Mouse (Mus musculus) heart, embryonic 15.5 days (tissue): Measurements from ENCODE around the gene Eif3a. TPM values are rescaled to one million over a fixed set of nuclear protein-coding genes. Genes with fewer than 3 reads are reported as not detected.
A peak's percentile ranks its signal among the peaks of the same experiment; 100 is the strongest.

ENCODE experiments used
- ATAC-seq: fragments of 200-750 bp; cut with Nextera tagmentation; replicated peaks from 2 replicates; pipeline ENCODE4 v1.8.0; 2017; ENCODE audit warnings: low read depth, moderate TSS enrichment; ENCODE audit not compliant: insufficient number of reproducible peaks, insufficient read depth, low FRiP score
- H3K27ac ChIP-seq: fragments of 300-500 bp; sonication (generic); 2 replicates; pipeline ENCODE4 v1.5.1; 2015; ENCODE audit warnings: mild to moderate bottlenecking, inconsistent platforms
- H3K27me3 ChIP-seq: fragments of 300-500 bp; sonication (generic); 2 replicates; pipeline ENCODE4 v1.6.1; 2015; ENCODE audit warnings: inconsistent platforms
- H3K36me3 ChIP-seq: fragments of 300-500 bp; sonication (generic); 2 replicates; pipeline ENCODE4 v1.6.1; 2015; ENCODE audit warnings: mild to moderate bottlenecking, inconsistent platforms
- H3K4me1 ChIP-seq: fragments of 300-500 bp; sonication (generic); replicated peaks from 2 replicates; pipeline ENCODE4 v1.6.1; 2015; ENCODE audit warnings: inconsistent platforms
- H3K4me2 ChIP-seq: fragments of 300-500 bp; sonication (generic); 2 replicates; pipeline ENCODE4 v1.6.1; 2015; ENCODE audit warnings: inconsistent platforms, mild to moderate bottlenecking, moderate library complexity
- H3K4me3 ChIP-seq: fragments of 300-500 bp; sonication (generic); 2 replicates; pipeline ENCODE4 v1.5.1; 2015; ENCODE audit warnings: mild to moderate bottlenecking, inconsistent platforms
- H3K9ac ChIP-seq: fragments of 300-500 bp; sonication (generic); 2 replicates; pipeline ENCODE4 v1.6.1; 2015; ENCODE audit warnings: mild to moderate bottlenecking, inconsistent platforms
- H3K9me3 ChIP-seq: fragments of 300-500 bp; sonication (generic); replicated peaks from 2 replicates; pipeline ENCODE4 v1.6.1; 2016; ENCODE audit warnings: inconsistent platforms
- WGBS: fragments of 180-500 bp; shearing (Covaris S2); methylation state at CpG from one replicate; pipeline ENCODE4 v1.1.7; 2015; ENCODE audit warnings: mixed read lengths; 5-methylcytosine and 5-hydroxymethylcytosine counted together
- polyA plus RNA-seq: library from polyadenylated mRNA; unstranded; fragments of >200 nt; fragmentation: Nextera tagmentation; extraction: Ambion mirVana; gene quantifications from 2 replicates; pipeline ENCODE4 v1.2.1, GENCODE M21; 2015

Gene Eif3a
- polyA plus RNA-seq, 1 experiment from 2014 or later = 95.0 TPM

GRCm38 (mm10) chr19:60793170-60793707, 2.8 kb upstream of the Eif3a start:
- H3K27me3 ChIP-seq = no peaks in the 10 kb centered on the region
- H3K27ac ChIP-seq = no peak overlapping the region
- no peak overlapping the region for H3K4me2 ChIP-seq
- no peak overlapping the region for H3K4me3 ChIP-seq
- no peak overlapping the region for H3K9ac ChIP-seq
- 66% methylated on average over 2 of the region's 2 CpGs for WGBS
- H3K36me3 ChIP-seq = no peaks in the 10 kb centered on the region
- ATAC-seq = no peak
- H3K9me3 ChIP-seq = no peaks in the 10 kb centered on the region
- H3K4me1 ChIP-seq = peaks cover 7% of the 10 kb centered on the region

GRCm38 (mm10) chr19:60791164-60791563, 706 bp upstream of the Eif3a start:
- no peaks in the 10 kb centered on the region for H3K36me3 ChIP-seq
- ATAC-seq = no peak
- H3K27ac ChIP-seq = peak overlapping the region; percentile 97
- peak overlapping the region; percentile 98 for H3K4me3 ChIP-seq
- H3K27me3 ChIP-seq = no peaks in the 10 kb centered on the region
- 13% methylated on average over 9 of the region's 9 CpGs for WGBS
- peaks cover 20% of the 10 kb centered on the region for H3K4me1 ChIP-seq
- H3K9me3 ChIP-seq = no peaks in the 10 kb centered on the region
- H3K4me2 ChIP-seq = peak overlapping the region; percentile 57
- H3K9ac ChIP-seq = peak overlapping the region; percentile 99

- Histone ChIP-seq H3K9me3 (no peaks in the 10 kb centered on the region), H3K27me3 (no peaks in the 10 kb centered on the region), H3K4me3 (peak overlapping the region; percentile 98), H3K27ac (peak overlapping the region; percentile 97), H3K4me2 (peak overlapping the region; percentile 57), H3K9ac (peak overlapping the region; percentile 99), H3K4me1 (peaks cover 23% of the 10 kb centered on the region), H3K36me3 (no peaks in the 10 kb centered on the region)
- WGBS = 0% methylated on average over 56 of the region's 60 CpGs
- ATAC-seq = peak; percentile 60
Measured at GRCm38 (mm10) chr19:60789919-60790506, 445 bp downstream of the Eif3a start.

GRCm38 (mm10) chr19:60789452-60789851, 1.0 kb downstream of the Eif3a start:
- Histone ChIP-seq H3K27me3 (no peaks in the 10 kb centered on the region), H3K9ac (peak overlapping the region; percentile 99), H3K36me3 (no peaks in the 10 kb centered on the region), H3K27ac (peak overlapping the region; percentile 97), H3K4me2 (peak overlapping the region; percentile 57), H3K4me1 (peaks cover 23% of the 10 kb centered on the region), H3K4me3 (peak overlapping the region; percentile 98), H3K9me3 (no peaks in the 10 kb centered on the region)
- WGBS = 2% methylated on average over 7 of the region's 7 CpGs
- no peak for ATAC-seq

- no peak for ATAC-seq
- peak overlapping the region; percentile 36 for H3K4me3 ChIP-seq
- peaks cover 23% of the 10 kb centered on the region for H3K4me1 ChIP-seq
- no peaks in the 10 kb centered on the region for H3K27me3 ChIP-seq
- H3K9me3 ChIP-seq = no peaks in the 10 kb centered on the region
- peak overlapping the region; percentile 57 for H3K4me2 ChIP-seq
- H3K27ac ChIP-seq = no peak overlapping the region
- peak overlapping the region; percentile 39; the same call in 1 of the 2 replicates for H3K9ac ChIP-seq
- H3K36me3 ChIP-seq = no peaks in the 10 kb centered on the region
- 33% methylated on average over 6 of the region's 6 CpGs for WGBS
Measured at GRCm38 (mm10) chr19:60788214-60788960, 2.1 kb downstream of the Eif3a start.

- Histone ChIP-seq H3K9ac (no peak overlapping the region), H3K27me3 (no peaks in the 10 kb centered on the region), H3K36me3 (no peaks in the 10 kb centered on the region), H3K4me1 (peaks cover 26% of the 10 kb centered on the region), H3K4me2 (peak overlapping the region; percentile 43), H3K9me3 (no peaks in the 10 kb centered on the region), H3K4me3 (no peak overlapping the region), H3K27ac (no peak overlapping the region)
- ATAC-seq = no peak
- 45% methylated on average over 2 of the region's 2 CpGs for WGBS
Measured at GRCm38 (mm10) chr19:60787465-60788150, 2.9 kb downstream of the Eif3a start.

GRCm38 (mm10) chr19:60784712-60785111, 5.7 kb downstream of the Eif3a start:
- no peak for ATAC-seq
- Histone ChIP-seq H3K27me3 (no peaks in the 10 kb centered on the region), H3K4me1 (peaks cover 23% of the 10 kb centered on the region), H3K36me3 (peaks cover 15% of the 10 kb centered on the region), H3K9ac (no peak overlapping the region), H3K9me3 (no peaks in the 10 kb centered on the region), H3K27ac (no peak overlapping the region), H3K4me2 (no peak overlapping the region), H3K4me3 (no peak overlapping the region)
- 17% methylated on average over 1 of the region's 1 CpGs for WGBS

- H3K27me3 ChIP-seq = no peaks in the 10 kb centered on the region
- peaks cover 30% of the 10 kb centered on the region for H3K36me3 ChIP-seq
- H3K4me2 ChIP-seq = no peak overlapping the region
- peaks cover 15% of the 10 kb centered on the region; the same call in 1 of the 2 replicates for H3K4me1 ChIP-seq
- H3K27ac ChIP-seq = no peak overlapping the region
- 78% methylated on average over 3 of the region's 3 CpGs for WGBS
- no peaks in the 10 kb centered on the region for H3K9me3 ChIP-seq
- no peak overlapping the region for H3K9ac ChIP-seq
- H3K4me3 ChIP-seq = no peak overlapping the region
- no peak for ATAC-seq
Measured at GRCm38 (mm10) chr19:60782034-60782433, 8.4 kb downstream of the Eif3a start.

GRCm38 (mm10) chr19:60773366-60773765, 17.1 kb downstream of the Eif3a start:
- H3K9ac ChIP-seq = no peak overlapping the region
- no peak overlapping the region for H3K27ac ChIP-seq
- no peak overlapping the region for H3K4me3 ChIP-seq
- H3K9me3 ChIP-seq = no peaks in the 10 kb centered on the region
- no peaks in the 10 kb centered on the region for H3K4me1 ChIP-seq
- WGBS = 61% methylated on average over 6 of the region's 6 CpGs
- peaks cover 82% of the 10 kb centered on the region for H3K36me3 ChIP-seq
- no peak for ATAC-seq
- no peak overlapping the region for H3K4me2 ChIP-seq
- H3K27me3 ChIP-seq = no peaks in the 10 kb centered on the region

GRCm38 (mm10) chr19:60758896-60759835, 31.3 kb downstream of the Eif3a start:
- H3K4me1 ChIP-seq = peaks cover 12% of the 10 kb centered on the region
- no peak overlapping the region for H3K4me2 ChIP-seq
- 81% methylated on average over 4 of the region's 4 CpGs for WGBS
- H3K9me3 ChIP-seq = no peaks in the 10 kb centered on the region
- H3K27me3 ChIP-seq = peaks cover 9% of the 10 kb centered on the region; the same call in 1 of the 2 replicates
- H3K27ac ChIP-seq = no peak overlapping the region
- peaks cover 33% of the 10 kb centered on the region for H3K36me3 ChIP-seq
- no peak overlapping the region for H3K9ac ChIP-seq
- H3K4me3 ChIP-seq = no peak overlapping the region
- ATAC-seq = no peak
